8 mouse cellular contexts compared by ENCODE assay signal in the genomic region with DNA sequence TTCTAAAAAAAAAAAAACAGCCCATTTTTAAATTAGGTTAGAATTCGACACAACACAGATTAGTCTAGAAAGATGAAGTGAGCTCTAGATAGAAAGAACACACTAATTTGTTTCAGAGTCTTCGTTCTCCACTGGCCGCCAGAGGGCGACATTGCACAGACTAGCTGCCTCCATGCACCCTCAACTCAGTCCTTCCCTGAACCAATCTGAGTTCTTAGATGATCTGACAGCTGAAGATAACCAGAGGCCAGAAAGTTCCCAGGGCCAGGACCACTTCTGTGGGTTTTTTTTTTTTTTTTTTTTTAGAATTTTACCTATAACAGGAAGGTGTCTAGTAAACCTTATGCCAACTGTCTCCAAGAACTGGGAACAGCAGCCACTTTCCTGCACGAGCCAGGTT.
DNase-seq lines count a peak whose midpoint lies in the region; ATAC-seq and TF ChIP-seq lines count a peak whose summit lies in the region.
"Not testable (repeated sequence)": the region's sequence is repeated elsewhere in the genome, so short reads cannot be mapped to it uniquely, and the experiment has no call there.

No protein-coding gene starts in this region.

- not testable (repeated sequence) for H3K9me3 ChIP-seq in hindbrain, embryonic 11.5 days (ENCODE audit: control insufficient read depth, low read length); lung, embryonic 14.5 days (ENCODE audit: low read depth, low read length)

- peak; percentile 21 for DNase-seq in T-cell, adult 2 months (ENCODE audit: low spot score)
- peak; percentile 11 for DNase-seq in hindbrain, embryonic 11.5 days (ENCODE audit: low spot score)
- peak; percentile 2 for DNase-seq in layer of hippocampus, adult 11-12 months (ENCODE audit: low spot score)
- peak; percentile 14 for DNase-seq in lung, embryonic 14.5 days
- DNase-seq in neural tube, embryonic 10.5 days (ENCODE audit: extremely low spot score, low spot score): peak; percentile 12
- DNase-seq in thymus, postnatal 4 days: peak; percentile 51

- not testable (repeated sequence) for H3K36me3 ChIP-seq in hindbrain, embryonic 11.5 days (ENCODE audit: control insufficient read depth, insufficient read depth, low read length); lung, embryonic 14.5 days (ENCODE audit: insufficient read depth)

- WGBS in hindbrain, embryonic 11.5 days: 36% methylated on average over 5 of the region's 5 CpGs
- 24% methylated on average over 5 of the region's 5 CpGs for WGBS in lung, embryonic 14.5 days

- H3K4me3 ChIP-seq in hindbrain, embryonic 11.5 days (ENCODE audit: low read depth, low read length); lung, embryonic 14.5 days (ENCODE audit: low read depth, low read length): not testable (repeated sequence)

- H3K27me3 ChIP-seq in hindbrain, embryonic 11.5 days (ENCODE audit: control insufficient read depth, insufficient read depth, low read length); lung, embryonic 14.5 days (ENCODE audit: insufficient read depth, low read length): not testable (repeated sequence)

- H3K27ac ChIP-seq in hindbrain, embryonic 11.5 days (ENCODE audit: low read depth, low read length); lung, embryonic 14.5 days (ENCODE audit: low read depth): not testable (repeated sequence)

- H3K9ac ChIP-seq in hindbrain, embryonic 11.5 days (ENCODE audit: low read depth, low read length); lung, embryonic 14.5 days: not testable (repeated sequence)

- peak; percentile 39 for TF ChIP-seq CTCF in lung, embryonic 14.5 days (IDR thresholded peaks at IDR 0.05; ENCODE audit: low read depth)

- H3K4me2 ChIP-seq in hindbrain, embryonic 11.5 days (replicated peaks; ENCODE audit: low read depth, low read length); lung, embryonic 14.5 days: not testable (repeated sequence)

- peak; percentile 71 for ATAC-seq in common myeloid progenitor, adult 5-6 weeks (replicated peaks; ENCODE audit: low read depth, poor library complexity, severe bottlenecking)
- peak; percentile 78; the same call in 1 of the 2 replicates for ATAC-seq in frontal cortex, adult (ENCODE audit: low TSS enrichment)
- ATAC-seq in hindbrain, embryonic 11.5 days (ENCODE audit: low FRiP score); lung, embryonic 14.5 days (ENCODE audit: insufficient read depth): not testable (repeated sequence)

- H3K4me1 ChIP-seq in hindbrain, embryonic 11.5 days (replicated peaks; ENCODE audit: control insufficient read depth, insufficient read depth, low read length); lung, embryonic 14.5 days (ENCODE audit: insufficient read depth): not testable (repeated sequence)
